Mouse (Mus musculus) CH12.LX (cell line): Measurements from ENCODE around the gene Foxo4.

Source experiments
- CTCF ChIP-seq, 2 experiments: IDR thresholded peaks in 1 of 2; conservative IDR thresholded peaks in 1 of 2; 2 replicates each; pipeline ENCODE4 v1.5.1; 2011 to 2012; ENCODE audit warnings: low read depth in 2 of 2, low read length in 2 of 2, improper control_type of control experiment in 1 of 2, inconsistent platforms in 1 of 2, mild to moderate bottlenecking in 1 of 2, moderate library complexity in 1 of 2
- EP300 ChIP-seq: IDR thresholded peaks from 2 replicates; pipeline ENCODE4 v1.6.1; 2011; ENCODE audit warnings: low read length, improper control_type of control experiment
- ETS1 ChIP-seq: conservative IDR thresholded peaks from 2 replicates; pipeline ENCODE4 v1.6.1; 2012; ENCODE audit warnings: low read depth, mild to moderate bottlenecking, inconsistent platforms, low read length, improper control_type of control experiment, moderate library complexity
- HCFC1 ChIP-seq: IDR thresholded peaks from 2 replicates; pipeline ENCODE4 v1.6.1; 2012; ENCODE audit warnings: low read depth, mild to moderate bottlenecking, inconsistent platforms, low read length, improper control_type of control experiment
- MAX ChIP-seq: IDR thresholded peaks from 2 replicates; pipeline ENCODE4 v1.6.1; 2011; ENCODE audit warnings: low read length, improper control_type of control experiment
- POLR2A ChIP-seq: IDR thresholded peaks from 2 replicates; pipeline ENCODE4 v1.6.1; 2011; ENCODE audit warnings: low read depth, mild to moderate bottlenecking, improper control_type of control experiment, low read length
- UBTF ChIP-seq: IDR thresholded peaks from 2 replicates; pipeline ENCODE4 v1.6.1; 2012; ENCODE audit warnings: low read depth, mild to moderate bottlenecking, inconsistent platforms, low read length, improper control_type of control experiment, moderate library complexity

GRCm38 (mm10) chrX:101273410-101273809 is 19.1 kb downstream of the Foxo4 start:
- TF ChIP-seq CTCF (conservative IDR thresholded peaks at IDR 0.05 in 1 of 2, IDR thresholded peaks at IDR 0.05 in 1 of 2; ENCODE audit: low read depth in 2 of 2, low read length in 2 of 2), result no peak
- TF ChIP-seq ETS1, result no peak
- TF ChIP-seq POLR2A, result no peak
- no peak for TF ChIP-seq EP300
- no peak for TF ChIP-seq MAX
- TF ChIP-seq HCFC1, result no peak
- no peak for TF ChIP-seq UBTF
